Mouse (Mus musculus) heart, adult 8-10 months (tissue): Measurements from ENCODE around the gene Nob1. TPM values are rescaled to one million over a fixed set of nuclear protein-coding genes. Genes with fewer than 3 reads are reported as not detected.

Experiments used
- DNase-seq: peaks from one replicate; pipeline ENCODE4 v3.0.0; 2022; ENCODE audit warnings: low spot score
- total RNA-seq, 4 experiments: library from RNA; stranded (reverse); gene quantifications; 2 replicates each; pipeline ENCODE4 v1.2.4; 2022

Nob1 gene
- total RNA-seq: 10 to 100 TPM; 18.5 to 27.0 (median 24.6) TPM

GRCm38 (mm10) chr8:107424597-107425229, at the start of gene Nob1:
Gene Nob1, minus strand, starts transcription at chr8:107425051.
- peak; percentile 96 for DNase-seq

DNA sequence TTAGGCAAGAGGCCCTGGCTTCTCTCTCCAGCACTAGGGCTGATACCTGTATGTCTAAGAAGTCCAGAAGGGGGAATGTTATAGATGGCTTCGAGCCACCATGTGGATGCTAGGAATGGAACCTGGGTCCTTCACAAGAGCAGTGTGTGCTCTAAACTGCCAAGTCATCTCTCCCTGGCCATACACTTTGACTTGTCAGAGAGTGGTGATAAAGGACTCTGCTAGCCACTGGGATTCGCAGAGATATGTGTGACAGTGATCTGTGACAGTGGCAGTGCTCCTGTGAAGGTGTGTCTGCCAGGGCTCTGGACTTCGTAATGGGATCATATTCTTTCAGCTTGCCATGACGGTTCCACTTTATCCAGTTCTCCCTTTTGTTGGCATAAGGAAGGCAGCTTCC, 48.5 kb upstream of the Nob1 start:
- no peak for DNase-seq

DNA sequence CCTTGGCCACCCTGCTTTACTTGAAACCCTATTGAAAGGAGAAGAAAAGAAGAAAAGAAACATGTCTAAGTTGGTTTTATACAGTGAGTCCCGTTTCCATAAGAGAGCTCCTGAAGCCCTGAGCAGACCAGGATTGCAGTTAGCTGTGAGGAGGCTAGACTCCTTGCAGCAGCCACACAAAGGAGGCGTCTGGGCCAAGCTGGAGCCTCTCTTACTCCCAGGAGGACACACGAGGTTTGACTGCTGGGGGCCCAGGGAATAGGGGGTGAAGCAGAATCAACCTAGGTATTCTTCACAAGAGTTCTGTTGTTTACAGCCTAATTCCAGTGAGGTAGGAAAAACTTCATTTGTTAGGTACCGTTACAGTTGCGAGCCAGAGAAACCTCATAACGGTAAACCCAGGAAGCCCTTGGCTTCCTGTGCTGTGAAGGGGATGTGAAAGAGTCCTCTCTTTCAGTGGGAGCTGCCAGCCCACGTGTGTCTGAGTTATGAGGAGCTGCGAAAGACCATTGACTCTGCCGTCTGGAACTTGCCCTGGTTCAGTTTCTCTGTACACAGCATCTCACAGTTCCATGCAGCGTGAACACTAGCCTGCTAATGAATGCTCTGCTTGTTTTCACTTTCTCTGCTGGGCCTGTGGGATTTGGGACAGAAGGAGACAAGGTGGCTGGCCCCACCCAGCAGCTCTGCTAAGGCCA, 47.7 kb upstream of the Nob1 start:
- DNase-seq: no peak

GRCm38 (mm10) chr8:107470302-107470701, 45.5 kb upstream of the Nob1 start:
- DNase-seq: no peak

DNA sequence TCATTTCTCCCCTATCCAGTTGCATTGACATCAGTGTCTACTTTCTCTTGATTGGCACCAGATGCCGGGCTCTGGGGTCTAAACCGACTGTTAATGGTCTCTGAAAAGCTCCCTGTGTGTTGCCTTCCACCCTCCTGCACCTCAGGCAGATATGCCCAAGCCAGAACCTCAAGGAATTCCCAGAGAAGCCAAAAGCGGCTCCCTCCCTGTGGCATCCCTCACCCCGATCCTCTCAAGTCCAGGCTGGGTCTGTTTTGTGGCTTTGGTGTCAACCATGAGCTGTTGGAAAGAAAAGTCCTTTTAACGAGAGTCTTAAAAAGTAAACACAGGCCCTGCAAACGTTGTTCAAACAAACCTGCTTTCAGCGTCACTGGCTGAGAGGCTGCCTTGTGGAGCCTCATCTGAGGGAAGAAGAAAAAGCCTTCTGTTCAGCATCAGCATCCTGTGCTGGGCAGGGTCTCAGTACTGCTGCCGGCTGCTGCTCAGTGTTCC, 44.0 kb upstream of the Nob1 start:
- no peak for DNase-seq

- DNase-seq: no peak
These were observed 41.8 kb upstream of the Nob1 start for GRCm38 (mm10) chr8:107466642-107467041.

- no peak for DNase-seq
These were observed 40.6 kb upstream of the Nob1 start for GRCm38 (mm10) chr8:107465332-107465990.

DNA sequence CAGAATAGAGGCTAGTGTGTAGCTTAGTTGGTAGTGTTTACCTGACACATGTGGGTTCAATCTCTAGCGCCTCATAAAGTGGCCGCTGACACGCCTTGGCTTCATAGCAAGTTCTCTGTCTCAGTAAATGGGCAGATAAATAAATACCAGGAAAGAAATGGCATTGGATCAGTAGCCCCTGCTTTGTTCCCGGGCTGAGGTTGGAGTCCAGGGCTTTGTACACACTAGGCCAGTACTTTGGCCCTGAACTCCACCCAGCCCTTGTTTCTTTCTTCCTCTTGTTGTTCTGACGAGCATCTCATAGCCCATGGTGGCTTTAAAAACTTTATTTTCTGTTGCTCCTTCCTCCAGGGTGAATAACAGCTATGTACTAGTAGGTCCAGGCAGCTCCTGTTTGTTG, 37.6 kb upstream of the Nob1 start:
- DNase-seq: no peak

DNA sequence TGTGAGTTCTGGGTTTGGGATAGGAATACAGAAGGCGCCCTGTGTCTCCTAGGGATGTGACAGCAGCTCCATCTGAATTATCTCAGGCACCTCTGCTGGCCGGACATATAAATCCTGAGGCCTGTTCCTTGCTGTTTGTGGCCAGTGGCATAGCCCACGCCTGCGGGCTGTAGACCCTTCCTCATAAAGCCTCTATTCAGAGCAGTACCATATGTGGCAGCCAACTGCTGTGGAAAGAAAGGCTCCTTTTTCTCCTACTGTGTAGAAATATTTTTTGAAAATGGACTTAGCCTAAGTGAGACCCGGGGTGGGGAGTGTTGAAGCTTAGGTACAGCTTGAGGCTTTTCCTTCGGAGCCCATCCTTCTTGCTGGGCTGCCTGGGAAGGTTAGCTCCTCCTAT, 33.4 kb upstream of the Nob1 start:
- no peak for DNase-seq

GRCm38 (mm10) chr8:107457725-107458124, 32.9 kb upstream of the Nob1 start:
- no peak for DNase-seq

DNA sequence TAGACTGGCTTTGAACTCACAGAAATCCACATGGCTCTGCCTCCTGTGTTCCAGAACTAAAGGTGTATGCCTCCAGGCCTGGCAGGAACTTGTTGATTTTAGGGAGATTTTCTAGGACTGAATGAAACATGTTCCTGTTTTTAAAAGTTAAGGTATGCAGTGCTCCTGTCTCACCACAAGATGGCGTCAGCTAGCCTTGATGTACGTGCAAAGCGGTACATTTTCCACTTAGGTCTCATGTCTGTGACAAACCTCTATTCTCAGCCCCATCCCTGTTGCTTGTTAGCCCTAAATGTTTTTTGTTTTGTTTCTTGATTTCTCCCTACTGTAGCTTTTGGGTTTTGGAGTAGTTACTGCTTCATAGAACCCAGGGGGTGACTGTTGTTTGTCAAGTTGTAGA, 30.4 kb upstream of the Nob1 start:
- peak; percentile 40 for DNase-seq

DNA sequence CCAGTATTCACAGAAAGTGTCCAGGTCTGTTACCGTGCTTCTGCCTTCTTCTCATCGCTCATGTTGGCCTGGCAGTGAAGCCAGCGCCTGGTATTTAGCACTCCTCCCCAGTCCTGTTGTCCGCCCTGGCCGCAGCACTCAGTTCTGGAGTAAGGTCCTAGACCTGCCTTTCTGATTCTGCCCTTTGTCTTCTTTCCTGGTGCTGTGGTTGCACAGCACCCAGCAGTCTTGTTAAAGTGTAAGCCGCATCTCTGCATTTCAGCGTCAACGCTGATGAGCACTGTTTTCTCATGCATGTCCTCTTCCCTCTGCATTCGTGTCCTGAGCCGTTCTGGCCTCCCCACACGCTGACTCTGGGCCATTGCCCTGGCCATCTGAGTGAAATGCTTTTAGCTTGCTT, 28.5 kb upstream of the Nob1 start:
- no peak for DNase-seq

- DNase-seq: no peak
These were observed 26.7 kb upstream of the Nob1 start for GRCm38 (mm10) chr8:107451414-107452066.

DNA sequence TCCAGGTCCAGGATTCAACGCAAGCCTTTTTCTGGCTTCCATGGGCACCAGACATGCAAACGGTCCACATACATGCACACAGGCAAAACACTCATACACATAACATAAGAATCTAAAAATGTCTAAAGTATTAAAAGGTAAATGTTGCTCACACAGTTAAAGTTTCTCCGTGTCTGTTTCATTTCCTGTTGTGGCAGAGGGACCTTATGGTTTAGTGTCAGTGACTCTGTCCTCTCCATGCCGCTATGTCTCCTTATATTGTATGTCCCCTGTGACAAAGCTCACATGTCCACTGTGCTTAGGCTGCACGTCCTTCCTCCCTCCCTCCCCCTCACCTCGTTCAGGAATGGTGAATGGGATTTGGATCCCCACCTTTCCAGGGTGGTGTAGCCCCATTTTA, 24.8 kb upstream of the Nob1 start:
- no peak for DNase-seq

- DNase-seq: no peak
These were observed 24.3 kb upstream of the Nob1 start for GRCm38 (mm10) chr8:107449130-107449529.

- DNase-seq: no peak
These were observed 23.6 kb upstream of the Nob1 start for GRCm38 (mm10) chr8:107448382-107448889.

DNA sequence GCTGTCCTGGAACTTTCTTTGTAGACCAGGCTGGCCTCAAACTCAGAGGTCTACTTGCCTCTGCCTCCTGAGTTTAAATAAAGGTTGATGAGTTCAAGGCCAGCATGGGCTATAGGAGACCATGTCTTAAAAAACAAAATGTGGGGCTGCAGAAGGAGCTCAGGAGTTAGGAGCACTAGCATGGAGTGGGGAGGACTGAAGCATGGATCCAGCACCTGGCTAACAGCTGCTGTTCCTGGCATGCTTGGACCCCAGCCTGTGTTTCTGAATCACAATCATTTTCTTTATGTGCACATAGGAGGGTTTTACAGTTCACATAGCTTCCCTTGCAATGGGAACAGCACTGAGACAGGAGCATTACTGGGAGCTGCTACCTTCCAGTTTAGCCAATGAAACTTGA, 22.9 kb upstream of the Nob1 start:
- no peak for DNase-seq

DNA sequence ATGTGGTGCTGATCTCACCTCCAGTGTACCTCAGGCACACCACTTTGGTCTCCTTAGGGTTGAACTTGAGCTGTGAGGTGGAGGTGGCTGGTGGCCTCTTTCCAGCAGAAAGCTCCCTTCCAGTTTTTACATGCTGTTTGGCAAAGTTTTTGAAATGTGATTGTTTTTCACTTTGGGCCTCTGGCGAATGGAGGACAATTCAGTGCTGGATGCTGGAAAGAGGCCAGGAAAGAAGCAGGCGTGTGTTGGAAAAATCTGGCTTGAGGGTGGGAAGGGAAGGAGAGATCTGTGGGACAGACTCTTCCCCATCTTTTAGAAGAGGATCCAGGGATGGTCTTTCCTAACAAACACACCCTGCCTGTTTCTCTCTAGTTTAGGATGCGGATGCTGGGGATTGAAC, 19.8 kb upstream of the Nob1 start:
- DNase-seq: no peak

DNA sequence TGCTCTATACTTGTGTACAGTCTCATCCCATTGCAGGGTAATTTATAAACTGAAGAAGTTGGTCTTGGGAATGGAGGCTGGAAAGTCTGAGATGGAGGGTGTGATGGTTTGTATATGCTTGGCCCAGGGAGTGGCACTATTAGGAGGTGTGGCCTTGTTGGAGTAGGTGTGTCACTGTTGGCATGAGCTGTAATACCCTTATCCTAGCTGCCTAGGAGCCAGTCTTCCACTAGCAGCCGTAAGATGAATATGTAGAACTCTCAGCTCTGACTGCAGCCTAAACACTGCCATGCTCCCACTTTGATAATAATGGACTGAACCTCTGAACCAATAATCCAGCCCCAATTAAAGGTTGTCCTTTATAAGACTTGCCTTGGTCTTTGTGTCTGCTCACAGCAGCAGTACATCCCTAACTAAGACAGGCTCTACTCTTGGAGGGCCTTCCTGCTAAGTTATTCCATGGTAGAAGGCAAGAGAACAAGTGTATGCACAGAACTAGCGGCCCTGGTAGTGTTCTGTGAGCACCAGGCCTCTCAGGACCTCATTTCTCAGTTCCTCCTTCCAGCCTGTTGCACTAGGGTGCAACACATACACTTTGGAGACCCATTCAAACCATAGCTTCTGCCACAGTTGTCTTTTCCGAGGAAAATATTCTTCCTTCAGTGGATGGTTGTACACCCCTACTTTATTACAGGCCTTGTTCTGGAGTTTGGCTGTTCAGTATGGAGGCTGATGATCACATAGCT, 15.2 kb upstream of the Nob1 start:
- no peak for DNase-seq

GRCm38 (mm10) chr8:107437711-107438110, 12.9 kb upstream of the Nob1 start:
- DNase-seq: no peak

DNA sequence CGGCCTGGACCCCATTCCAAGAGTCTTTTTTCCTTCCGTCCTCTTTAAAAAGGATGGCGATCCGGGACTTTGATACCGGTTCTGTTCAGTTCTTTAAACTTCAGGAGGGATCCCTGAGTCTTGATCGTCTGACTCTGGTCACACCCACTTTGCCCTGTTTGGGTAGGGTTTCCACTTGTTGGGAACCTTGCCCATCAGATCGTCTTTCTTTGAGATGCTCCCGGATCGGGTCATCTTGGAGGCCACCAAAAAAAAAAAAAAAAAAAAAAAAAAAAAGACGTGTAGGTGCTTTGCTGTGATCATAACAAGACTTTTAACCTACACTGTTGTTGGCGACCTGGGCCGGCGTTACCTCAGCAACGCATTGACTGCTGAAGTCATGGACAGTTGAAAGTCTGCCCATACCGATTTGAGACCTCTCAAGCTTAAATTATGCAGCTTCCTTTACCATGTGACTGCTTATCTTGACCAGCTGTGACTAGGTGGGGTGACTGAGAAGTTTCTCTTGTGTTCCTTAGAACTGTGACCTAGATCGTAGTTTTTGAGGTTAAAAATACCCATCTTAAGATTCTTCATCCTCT, 12.1 kb upstream of the Nob1 start:
- no peak for DNase-seq
